Mouse (Mus musculus): ENCODE results near the gene Cldn12.

Gene Cldn12

DNA sequence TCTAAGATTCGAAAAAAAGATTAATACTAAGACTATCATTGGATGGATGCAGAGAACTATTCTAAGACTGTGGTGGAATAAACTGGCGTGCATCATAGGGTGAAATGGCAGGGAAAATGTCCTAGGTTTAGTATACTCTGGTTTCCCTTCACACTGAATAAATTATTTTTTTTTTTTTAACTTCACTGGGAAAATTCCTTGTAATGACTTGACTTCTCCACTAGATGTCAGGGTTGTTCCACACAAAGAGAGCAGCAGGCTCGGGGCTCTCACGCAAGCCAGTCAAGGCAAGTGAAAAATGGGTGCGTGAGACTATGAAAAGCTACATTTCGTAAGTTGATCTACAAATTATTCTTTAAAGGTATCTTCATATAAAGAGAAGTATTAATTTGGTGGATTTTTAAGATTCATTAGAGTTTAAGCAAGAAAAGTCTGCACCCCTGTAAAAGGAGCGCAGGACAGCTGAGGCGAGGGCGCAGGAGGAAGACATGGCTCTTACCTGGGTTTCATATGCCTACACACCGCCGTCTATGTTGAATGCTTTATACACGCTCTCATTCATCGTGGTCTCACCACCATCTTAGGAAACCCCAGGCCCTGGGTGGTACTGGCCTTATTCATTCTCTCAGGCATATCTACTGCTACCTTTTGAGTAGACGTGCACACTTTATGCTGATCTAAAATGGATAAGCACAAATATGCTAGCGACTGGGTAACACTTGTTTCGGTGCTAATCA lies 20.3 kb downstream of the Cldn12 start:
- peak; percentile 84 for DNase-seq (ENCODE audit: low spot score)

DNA sequence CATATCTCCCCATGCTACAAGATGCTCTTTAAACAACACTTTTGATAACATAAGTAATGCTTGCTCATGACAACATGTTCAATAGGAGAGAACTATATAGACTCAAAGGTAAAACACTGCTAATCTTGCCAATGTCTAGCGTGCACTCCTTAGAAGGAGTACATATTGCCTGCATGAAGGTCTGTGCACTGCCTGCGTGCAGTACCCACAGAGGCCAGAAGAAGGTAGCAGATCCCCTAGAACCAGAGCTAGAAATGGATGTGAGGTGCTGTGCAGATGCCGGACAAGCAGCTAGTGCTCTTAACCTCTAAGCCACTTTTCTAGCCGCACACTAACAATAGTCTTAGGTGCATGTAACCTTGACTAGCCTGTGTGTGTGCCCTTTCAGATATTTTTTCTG lies 22.6 kb downstream of the Cldn12 start:
- no peak for DNase-seq (ENCODE audit: low spot score)

GRCm38 (mm10) chr5:5486071-5486470 lies 28.7 kb downstream of the Cldn12 start:
- no peak for DNase-seq (ENCODE audit: low spot score)

DNA sequence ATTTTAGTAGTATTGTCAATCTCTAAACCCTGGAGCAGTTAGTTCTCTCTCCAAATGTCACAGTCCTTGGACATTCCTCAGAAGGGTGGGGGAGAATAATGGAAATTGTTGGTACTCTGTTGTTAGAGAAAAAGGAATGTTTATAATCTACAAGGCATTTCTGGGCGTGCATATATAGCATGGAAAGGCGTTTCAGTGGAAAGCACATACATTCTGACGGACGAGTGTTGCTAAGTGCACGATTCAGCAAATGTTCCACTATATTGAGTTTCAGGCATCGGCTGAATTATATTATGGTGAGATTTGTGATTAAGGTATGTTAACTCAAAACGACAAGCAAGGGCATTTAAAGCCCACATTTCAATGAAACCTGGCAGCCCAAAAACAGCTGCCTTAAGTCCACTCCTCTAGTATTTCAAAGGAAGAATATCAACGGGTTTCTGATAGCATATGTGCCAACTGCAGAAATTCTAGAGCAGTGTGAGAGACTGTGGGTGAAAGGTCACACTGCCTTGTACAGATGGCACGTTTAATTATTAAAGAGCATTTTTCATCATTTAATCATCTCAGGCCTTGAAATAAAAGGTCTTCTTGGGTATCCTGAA lies 31.4 kb downstream of the Cldn12 start:
- DNase-seq (ENCODE audit: low spot score), result no peak

DNA sequence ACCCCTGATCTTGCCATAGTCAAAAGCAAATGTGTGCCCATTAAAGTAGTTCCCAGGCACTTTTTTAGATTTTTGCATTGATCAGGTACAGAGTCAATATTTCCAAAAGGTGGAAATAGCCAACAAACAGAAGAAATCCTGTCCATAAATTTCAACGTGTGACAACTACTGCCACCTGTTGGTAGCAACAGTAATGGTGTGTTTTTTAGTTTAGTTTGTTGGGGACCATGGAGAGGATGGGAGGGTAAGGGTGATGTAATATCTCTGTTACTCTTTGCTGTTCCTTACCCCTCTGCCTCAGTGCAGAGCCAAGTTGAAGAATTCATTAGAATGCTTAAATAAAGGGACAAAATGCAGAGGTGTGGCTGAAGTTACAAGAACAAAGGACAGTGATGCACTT lies 33.1 kb downstream of the Cldn12 start:
- peak; percentile 83 for DNase-seq (ENCODE audit: low spot score)

DNA sequence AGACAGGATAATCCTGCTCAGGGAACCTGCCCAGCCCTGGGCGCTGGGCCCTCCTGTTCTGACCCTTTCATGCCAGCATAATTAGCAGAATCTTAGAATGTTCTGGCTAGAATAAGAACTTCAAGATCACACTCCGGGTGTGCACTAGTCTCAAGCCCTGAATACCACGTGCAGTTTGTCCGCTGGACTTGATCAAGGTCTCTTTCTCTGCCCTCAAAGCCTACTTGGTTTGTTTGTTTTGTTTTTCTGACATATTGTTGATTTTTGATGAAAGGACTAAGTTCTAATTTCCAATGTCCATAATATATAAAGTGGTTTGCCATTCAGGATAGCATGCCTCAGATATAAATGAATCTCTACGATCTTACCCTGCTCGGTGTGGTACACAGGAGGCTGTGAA lies 35.7 kb downstream of the Cldn12 start, which contains the start of gene 1700015F17Rik:
1700015F17Rik (minus strand) TSS at position 101 of the 400 bp plus-strand sequence.
- DNase-seq (ENCODE audit: low spot score), result no peak

DNA sequence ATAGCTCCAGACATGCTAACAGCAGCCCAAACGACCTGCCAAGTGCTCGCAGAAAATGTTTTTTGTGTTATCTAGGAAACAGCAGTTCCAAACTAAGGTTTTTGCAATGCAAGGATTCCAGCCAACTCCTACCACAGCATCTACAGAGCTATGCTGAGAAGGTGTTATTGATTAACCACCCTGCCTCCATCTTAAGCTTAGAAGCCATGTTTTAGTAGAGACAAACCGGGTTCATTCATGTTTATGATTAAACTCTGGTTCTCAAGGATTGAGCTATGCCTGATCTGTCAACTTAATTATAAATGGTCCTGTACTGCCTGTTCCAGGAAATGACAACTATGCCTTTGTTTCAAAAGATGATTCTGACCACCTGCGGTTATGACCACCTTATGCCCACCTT lies 38.6 kb downstream of the Cldn12 start:
- DNase-seq (ENCODE audit: low spot score), result no peak

- no peak for DNase-seq (ENCODE audit: low spot score)
Measured at GRCm38 (mm10) chr5:5465256-5465655, 49.5 kb downstream of the Cldn12 start.

Data from adipocyte (in vitro differentiated cells).